Mouse (Mus musculus): ENCODE measurements around the gene Hoxb8. TPM values are rescaled to one million over a fixed set of nuclear protein-coding genes. Genes with fewer than 3 reads are reported as not detected.

Gene Hoxb8
- polyA plus RNA-seq, 1 experiment from 2014 or later: 1.0 TPM

DNA sequence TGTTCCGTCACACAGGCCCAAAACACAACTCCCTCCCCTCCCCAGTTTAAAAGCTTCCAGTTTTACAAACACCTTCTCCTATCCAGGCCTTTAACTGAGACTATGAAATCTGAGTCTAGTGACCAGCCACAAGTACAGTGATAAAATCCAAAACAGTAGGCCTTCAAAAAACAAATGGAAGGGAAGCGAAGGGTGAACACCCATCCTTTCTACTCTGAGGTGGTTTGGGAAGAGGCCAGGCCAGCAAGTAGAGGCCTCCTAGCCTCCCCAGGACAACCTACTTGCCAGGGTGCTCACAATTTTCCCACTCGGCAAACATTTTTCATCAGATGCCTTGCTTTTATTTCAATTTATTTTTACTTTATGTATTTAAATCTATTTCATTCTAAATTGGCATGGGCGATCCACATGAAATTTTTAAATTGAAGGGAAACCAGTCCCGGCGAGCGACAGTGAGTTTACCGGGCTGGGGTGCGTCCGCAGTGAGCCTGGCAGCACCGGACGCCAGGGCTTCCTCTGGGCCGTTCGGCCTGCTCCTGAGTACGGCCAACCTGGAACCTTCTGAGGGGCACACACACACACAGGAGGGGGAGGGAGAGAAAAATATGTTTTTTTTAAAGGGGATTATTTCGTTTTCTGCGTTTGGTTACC lies 9.1 kb downstream of the Hoxb8 start:
- Histone ChIP-seq H3K27ac (no peak overlapping the region), H3K4me3 (no peak overlapping the region), H3K9me3 (no peaks in the 10 kb centered on the region), H3K9ac (no peak overlapping the region), H3K4me2 (no peak overlapping the region), H3K4me1 (peaks cover 21% of the 10 kb centered on the region), H3K36me3 (no peaks in the 10 kb centered on the region), H3K27me3 (peaks cover 99% of the 10 kb centered on the region)
- 46% methylated on average over 17 of the region's 17 CpGs for WGBS
- ATAC-seq (ENCODE audit: borderline replicate concordance, extremely low read depth, low FRiP score, low TSS enrichment): no peak

DNA sequence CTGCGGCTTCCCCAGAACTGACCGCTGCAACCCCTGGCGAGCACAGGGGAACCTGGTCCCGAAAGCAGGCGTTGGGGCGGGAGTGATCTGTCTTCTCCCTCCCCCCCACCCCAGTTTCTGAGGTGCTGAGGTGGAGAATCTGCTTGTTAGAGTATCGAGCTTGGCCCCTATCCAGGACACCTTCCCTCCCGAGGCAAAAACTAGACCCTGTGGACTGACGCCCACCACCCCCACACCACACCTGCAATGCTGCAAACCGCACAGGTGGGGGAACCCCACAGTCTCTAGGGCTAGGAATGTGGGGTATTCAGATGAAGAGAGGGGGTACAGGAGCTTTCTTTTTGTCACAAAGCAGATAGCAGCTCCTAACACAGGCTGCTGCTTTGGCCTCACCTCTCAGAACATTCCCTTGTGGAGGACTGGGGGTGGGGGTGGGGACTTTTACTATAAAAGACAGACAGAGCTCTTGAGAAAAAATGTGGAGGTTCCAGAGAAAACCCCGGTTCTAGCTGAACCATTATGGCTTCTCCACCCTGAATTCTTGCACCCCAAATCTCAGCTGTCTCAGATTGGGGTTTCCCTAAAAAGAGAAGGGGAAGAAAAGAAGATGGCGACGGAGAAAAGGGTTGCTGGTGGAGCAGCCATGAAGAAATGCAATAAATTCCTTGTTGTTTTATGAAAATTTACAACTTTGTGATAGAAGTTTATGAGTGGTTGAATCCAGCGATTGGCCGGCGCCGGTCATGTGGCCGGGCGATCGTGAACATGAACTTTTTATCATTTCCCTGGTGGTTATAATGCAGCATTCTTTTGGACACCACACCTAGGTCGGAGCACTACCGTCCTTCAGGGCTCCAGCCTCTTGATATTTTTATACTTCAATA lies 10.2 kb downstream of the Hoxb8 start, which contains the start of gene Hoxb6:
Hoxb6 (plus strand) TSS at position 796 of the 884 bp plus-strand sequence.
- 15% methylated on average over 22 of the region's 22 CpGs for WGBS
- peaks cover 19% of the 10 kb centered on the region for H3K4me1 ChIP-seq
- no peaks in the 10 kb centered on the region for H3K36me3 ChIP-seq
- peaks cover 99% of the 10 kb centered on the region for H3K27me3 ChIP-seq
- no peak for ATAC-seq (ENCODE audit: borderline replicate concordance, extremely low read depth, low FRiP score, low TSS enrichment)
- no peak within 1 kb of the TSS for H3K27ac ChIP-seq
- no peaks in the 10 kb centered on the region for H3K9me3 ChIP-seq
- no peak within 1 kb of the TSS for H3K9ac ChIP-seq
- H3K4me2 ChIP-seq: no peak within 1 kb of the TSS
- H3K4me3 ChIP-seq: no peak within 1 kb of the TSS

DNA sequence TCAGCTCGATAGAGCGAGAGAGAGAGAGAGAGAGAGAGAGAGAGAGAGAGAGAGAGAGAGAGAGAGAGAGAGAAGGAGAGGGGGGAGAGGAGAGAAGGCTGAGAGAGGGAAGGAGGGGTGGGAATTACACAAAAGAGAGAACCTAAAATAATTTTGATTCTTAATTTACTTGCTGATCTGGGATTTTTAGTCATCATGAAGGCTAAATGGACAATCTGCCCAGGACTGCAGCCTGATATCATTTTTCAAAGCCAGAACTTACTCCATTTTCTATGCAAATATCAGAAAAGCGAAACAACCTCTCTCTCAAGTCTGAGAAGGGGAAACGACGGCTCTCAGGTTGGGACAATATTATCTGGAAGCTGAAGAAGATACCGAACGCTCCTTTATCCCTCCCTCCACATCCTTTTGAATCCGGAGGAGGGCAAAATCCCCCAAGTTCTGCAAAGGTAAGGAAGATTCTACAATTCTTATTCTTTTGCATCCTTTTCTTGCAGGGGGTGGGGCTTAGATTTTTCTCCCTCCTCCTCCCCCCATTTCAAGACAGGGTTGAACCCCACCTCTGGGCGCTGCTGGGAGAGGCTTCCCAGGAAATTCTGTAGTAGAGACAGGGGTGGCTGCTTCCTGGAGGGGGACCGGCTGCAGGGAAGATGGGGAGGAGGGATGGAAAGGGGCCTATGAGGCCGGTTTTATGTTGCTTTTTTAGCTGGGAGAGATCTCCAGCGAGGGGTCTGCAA lies 11.0 kb downstream of the Hoxb8 start:
- Histone ChIP-seq H3K36me3 (no peaks in the 10 kb centered on the region), H3K27me3 (peaks cover 99% of the 10 kb centered on the region), H3K4me1 (peaks cover 17% of the 10 kb centered on the region), H3K9me3 (no peaks in the 10 kb centered on the region), H3K27ac (no peak overlapping the region), H3K4me3 (no peak overlapping the region), H3K9ac (no peak overlapping the region), H3K4me2 (no peak overlapping the region)
- 24% methylated on average over 12 of the region's 12 CpGs for WGBS
- no peak for ATAC-seq (ENCODE audit: borderline replicate concordance, extremely low read depth, low FRiP score, low TSS enrichment)

DNA sequence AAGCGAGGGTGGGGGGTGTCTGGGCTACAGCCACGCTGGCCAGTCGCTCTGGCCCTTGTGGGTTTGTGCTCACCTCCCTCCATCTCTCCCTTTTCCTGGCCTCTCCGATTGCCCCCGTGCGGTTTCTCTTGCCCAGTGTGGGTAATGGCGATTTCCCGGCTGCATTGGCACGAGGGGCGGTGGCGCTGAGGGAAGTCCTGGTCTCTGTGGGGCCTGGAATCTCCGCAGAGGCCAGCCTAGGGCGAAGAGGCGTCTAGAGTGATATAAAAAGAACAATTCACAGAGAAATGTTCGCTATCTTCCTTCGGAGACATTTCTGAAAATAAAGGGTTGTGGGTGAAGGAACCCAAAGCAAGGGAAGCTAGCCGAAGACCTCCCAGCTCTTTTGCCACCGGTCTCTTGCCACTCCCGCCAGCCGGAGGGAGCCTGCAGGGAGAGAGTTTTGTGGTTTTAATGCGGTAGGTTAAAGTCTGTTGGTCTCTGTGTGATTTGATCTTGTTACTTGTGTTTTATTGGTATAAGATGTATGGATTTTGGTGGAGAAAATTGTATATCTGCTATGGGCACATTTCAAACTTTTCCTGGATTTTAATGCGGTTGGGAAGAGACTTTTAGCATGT lies 11.7 kb downstream of the Hoxb8 start:
- 30% methylated on average over 21 of the region's 22 CpGs for WGBS
- peaks cover 99% of the 10 kb centered on the region for H3K27me3 ChIP-seq
- no peak overlapping the region for H3K9ac ChIP-seq
- H3K36me3 ChIP-seq: no peaks in the 10 kb centered on the region
- H3K27ac ChIP-seq: no peak overlapping the region
- no peak overlapping the region for H3K4me2 ChIP-seq
- H3K4me1 ChIP-seq: peaks cover 17% of the 10 kb centered on the region
- H3K9me3 ChIP-seq: no peaks in the 10 kb centered on the region
- ATAC-seq (ENCODE audit: borderline replicate concordance, extremely low read depth, low FRiP score, low TSS enrichment): no peak
- no peak overlapping the region for H3K4me3 ChIP-seq

DNA sequence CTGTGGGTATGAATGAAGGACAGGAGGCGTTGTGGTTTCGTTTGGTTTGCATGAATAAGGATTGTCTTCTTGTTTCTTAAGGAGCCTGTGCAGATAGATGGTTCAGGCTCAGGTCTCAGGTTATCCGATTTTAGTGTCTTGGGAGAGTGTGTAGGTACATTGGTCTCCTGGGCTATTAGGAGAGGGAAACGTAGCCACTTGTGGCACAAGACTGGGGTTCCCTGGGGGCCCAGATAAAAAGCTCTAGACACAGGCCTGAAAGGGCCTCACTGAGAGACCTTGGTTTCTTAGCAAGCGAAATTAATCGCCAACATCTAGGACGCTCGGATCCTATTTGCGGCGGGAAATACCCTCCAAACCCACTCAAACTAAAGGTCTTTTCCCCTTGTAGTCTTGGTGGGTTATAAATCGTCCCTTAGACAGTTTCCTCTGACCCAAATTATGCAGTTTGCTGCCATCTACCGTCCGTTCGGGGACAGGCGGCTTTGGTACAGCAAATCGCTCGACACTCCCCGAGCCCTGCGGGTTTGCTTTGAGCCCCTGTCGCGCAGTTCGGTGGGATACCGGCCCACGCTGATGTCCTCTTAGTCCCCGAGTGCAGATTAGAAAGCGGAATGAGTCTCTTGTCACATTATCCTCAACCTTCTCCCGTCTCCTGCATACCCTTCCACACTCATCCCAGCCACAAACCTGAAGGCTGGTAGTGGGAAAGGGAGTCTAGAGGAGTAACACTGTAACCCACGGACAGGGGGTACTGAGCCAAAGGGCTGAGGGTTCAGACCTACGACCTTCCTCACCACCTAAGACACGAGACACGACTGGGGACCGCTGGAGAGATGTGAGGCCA lies 12.8 kb downstream of the Hoxb8 start:
- H3K4me3 ChIP-seq: peak overlapping the region; percentile 25
- H3K9ac ChIP-seq: no peak overlapping the region
- H3K27ac ChIP-seq: no peak overlapping the region
- H3K4me2 ChIP-seq: peak overlapping the region; percentile 55
- H3K36me3 ChIP-seq: no peaks in the 10 kb centered on the region
- whole genome bisulfite sequencing: 2% methylated on average over 32 of the region's 32 CpGs
- H3K9me3 ChIP-seq: no peaks in the 10 kb centered on the region
- H3K4me1 ChIP-seq: peaks cover 17% of the 10 kb centered on the region
- H3K27me3 ChIP-seq: peaks cover 99% of the 10 kb centered on the region
- no peak for ATAC-seq (ENCODE audit: borderline replicate concordance, extremely low read depth, low FRiP score, low TSS enrichment)

DNA sequence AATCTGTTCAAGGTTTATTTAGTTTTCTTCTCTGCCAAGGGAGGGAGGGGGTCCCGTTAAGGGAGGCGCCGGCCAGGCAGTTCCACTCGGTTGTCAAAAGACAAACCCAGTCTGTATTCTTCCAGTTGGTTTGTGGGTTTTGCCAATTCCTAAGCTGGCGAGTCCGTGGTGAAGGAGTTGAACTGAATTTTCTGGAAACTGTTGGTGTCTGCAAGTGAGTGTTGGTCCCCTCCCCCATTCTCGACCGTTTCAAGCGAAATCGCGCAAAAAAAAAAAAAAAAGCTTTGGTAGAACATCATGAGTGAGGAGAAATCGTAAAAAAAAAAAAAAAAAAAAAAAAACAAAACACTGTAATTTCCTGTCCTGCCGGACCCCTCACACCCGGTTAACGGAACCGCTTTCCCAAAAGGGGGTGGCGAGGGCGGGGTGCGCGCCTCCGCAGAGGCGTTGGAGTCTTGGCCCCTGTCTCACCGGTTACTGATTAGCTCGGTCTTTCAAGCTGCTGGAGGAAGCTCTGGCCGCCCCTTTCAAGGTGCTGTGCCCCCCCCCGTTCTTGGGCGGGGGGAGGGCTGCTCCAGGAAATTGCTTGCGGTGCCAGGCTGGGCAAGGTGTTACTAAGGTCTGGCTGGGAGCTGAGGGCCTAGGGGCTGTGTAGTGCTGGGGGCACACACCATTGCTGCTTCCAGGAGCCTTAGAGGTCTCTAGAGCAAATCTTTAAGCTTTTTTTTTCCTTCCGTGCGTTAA lies 13.6 kb downstream of the Hoxb8 start:
- peaks cover 19% of the 10 kb centered on the region for H3K4me1 ChIP-seq
- WGBS: 1% methylated on average over 30 of the region's 30 CpGs
- no peak overlapping the region for H3K27ac ChIP-seq
- ATAC-seq (ENCODE audit: borderline replicate concordance, extremely low read depth, low FRiP score, low TSS enrichment): no peak
- H3K36me3 ChIP-seq: no peaks in the 10 kb centered on the region
- H3K4me2 ChIP-seq: peak overlapping the region; percentile 55
- H3K9me3 ChIP-seq: no peaks in the 10 kb centered on the region
- H3K9ac ChIP-seq: no peak overlapping the region
- peaks cover 99% of the 10 kb centered on the region for H3K27me3 ChIP-seq
- peak overlapping the region; percentile 25 for H3K4me3 ChIP-seq

DNA sequence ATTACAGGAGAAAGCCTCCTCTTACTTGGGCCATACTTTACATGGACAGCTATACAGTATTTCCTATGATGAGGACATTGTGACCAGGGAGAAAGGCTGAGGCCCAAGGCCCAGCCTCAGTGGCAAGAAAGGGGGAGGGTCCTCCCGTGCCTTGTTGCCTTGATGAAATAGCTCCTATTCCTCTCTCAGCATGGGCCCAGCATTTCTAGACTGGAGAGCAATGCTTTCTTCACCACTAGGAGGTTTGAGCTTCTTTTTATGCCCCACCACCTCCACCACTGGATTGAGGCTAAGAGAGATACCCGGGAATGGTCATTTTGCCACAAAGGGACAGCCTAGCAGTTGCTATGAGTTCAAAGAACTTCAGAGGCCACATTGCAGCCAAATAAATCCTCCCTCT lies 15.3 kb downstream of the Hoxb8 start:
- Histone ChIP-seq H3K4me2 (no peak overlapping the region), H3K9ac (no peak overlapping the region), H3K9me3 (no peaks in the 10 kb centered on the region), H3K4me1 (peaks cover 30% of the 10 kb centered on the region), H3K27ac (no peak overlapping the region), H3K4me3 (no peak overlapping the region), H3K36me3 (no peaks in the 10 kb centered on the region), H3K27me3 (peaks cover 100% of the 10 kb centered on the region)
- 28% methylated on average over 2 of the region's 2 CpGs for WGBS
- ATAC-seq (ENCODE audit: borderline replicate concordance, extremely low read depth, low FRiP score, low TSS enrichment): no peak

DNA sequence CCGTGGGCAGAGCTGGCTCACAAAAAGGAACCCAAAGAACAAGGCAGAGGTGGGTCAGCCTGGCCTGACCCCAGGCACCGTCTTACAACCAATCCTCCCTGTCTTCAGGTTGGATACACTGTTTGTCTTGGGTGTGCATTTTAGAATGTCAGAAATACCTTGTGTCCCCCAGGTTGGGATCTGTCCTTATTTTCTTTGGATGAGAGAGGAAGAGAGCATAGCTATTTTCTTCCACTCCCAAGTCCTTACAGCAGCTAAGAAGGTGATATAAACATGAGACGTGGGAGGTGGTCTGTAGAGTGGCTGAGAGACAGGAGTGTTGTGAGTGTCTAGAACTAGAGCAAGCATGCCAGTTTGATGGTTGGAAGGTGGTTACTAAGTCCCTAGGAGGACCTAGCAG lies 15.7 kb downstream of the Hoxb8 start:
- 34% methylated on average over 3 of the region's 3 CpGs for WGBS
- no peak for ATAC-seq (ENCODE audit: borderline replicate concordance, extremely low read depth, low FRiP score, low TSS enrichment)
- H3K36me3 ChIP-seq: no peaks in the 10 kb centered on the region
- no peak overlapping the region for H3K4me2 ChIP-seq
- H3K27me3 ChIP-seq: peaks cover 100% of the 10 kb centered on the region
- H3K4me1 ChIP-seq: peaks cover 33% of the 10 kb centered on the region
- H3K9me3 ChIP-seq: no peaks in the 10 kb centered on the region
- H3K9ac ChIP-seq: no peak overlapping the region
- no peak overlapping the region for H3K27ac ChIP-seq
- H3K4me3 ChIP-seq: no peak overlapping the region

DNA sequence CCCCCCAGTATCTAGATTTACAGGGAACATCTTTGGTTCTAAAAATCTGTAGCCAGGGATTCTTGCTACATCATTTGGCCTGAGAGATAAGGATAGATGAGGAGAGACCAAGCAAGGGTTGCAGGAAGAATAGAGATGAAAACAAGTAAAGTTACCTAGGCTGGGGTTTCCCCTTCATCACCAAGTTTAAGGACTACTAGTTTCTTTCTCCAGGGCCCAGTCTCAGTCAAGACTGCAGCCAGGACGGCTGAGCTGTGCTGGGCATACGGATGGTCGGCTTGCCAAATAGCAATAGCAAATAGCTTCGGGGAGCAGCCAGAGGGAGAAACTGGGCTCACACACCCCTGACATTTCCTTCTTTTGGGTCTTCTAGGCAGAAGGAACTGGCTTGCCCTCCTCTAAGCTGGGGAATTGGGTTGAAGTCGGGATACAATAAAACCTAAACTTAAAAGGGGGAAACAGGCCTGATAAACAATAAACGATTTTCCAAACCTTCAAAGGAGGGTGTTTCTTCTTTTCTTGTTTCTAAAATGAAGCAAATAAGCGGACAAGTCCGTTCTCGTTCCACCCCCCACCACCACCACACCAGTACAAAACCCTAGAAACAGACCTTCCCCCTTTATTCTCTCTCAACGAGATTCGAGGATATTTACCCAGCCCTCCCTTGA lies 16.4 kb downstream of the Hoxb8 start:
- Histone ChIP-seq H3K27me3 (peaks cover 99% of the 10 kb centered on the region), H3K27ac (no peak overlapping the region)

More for the DNA sequence above, 16.4 kb downstream of the Hoxb8 start:
- Histone ChIP-seq H3K4me3 (no peak overlapping the region), H3K4me2 (no peak overlapping the region), H3K9me3 (no peaks in the 10 kb centered on the region), H3K9ac (no peak overlapping the region), H3K4me1 (peaks cover 33% of the 10 kb centered on the region), H3K36me3 (no peaks in the 10 kb centered on the region)
- 26% methylated on average over 11 of the region's 11 CpGs for WGBS
- no peak for ATAC-seq (ENCODE audit: borderline replicate concordance, extremely low read depth, low FRiP score, low TSS enrichment)

Data from lung, embryonic 15.5 days (tissue).